Mouse (Mus musculus) MEL (cell line): ENCODE results near the gene Eid3. TPM values are rescaled to one million over a fixed set of nuclear protein-coding genes. Genes with fewer than 3 reads are reported as not detected.

Experiments
- DNase-seq: peaks from one replicate; pipeline ENCODE4 v3.0.0; 2011; ENCODE audit warnings: low read depth, low spot score
- H3K27ac ChIP-seq: 2 replicates; pipeline ENCODE4 v1.5.1; 2012; ENCODE audit warnings: low read depth, mild to moderate bottlenecking, control low read depth, low read length, moderate library complexity; ENCODE audit not compliant: control insufficient read depth
- H3K27me3 ChIP-seq, 2 experiments: fragments of 150-350 bp in 1 of 2; sonication (generic) in 1 of 2; 2 replicates each; pipeline ENCODE4 v1.6.1; 2012; ENCODE audit warnings: low read length in 2 of 2, mild to moderate bottlenecking in 2 of 2, improper control_type of control experiment in 1 of 2, moderate library complexity in 1 of 2; ENCODE audit not compliant: insufficient read depth in 2 of 2, control insufficient read depth in 1 of 2
- H3K36me3 ChIP-seq, 2 experiments: 2 replicates each; pipeline ENCODE4 v1.6.1; 2012 to 2014; ENCODE audit warnings: low read length in 2 of 2, improper control_type of control experiment in 1 of 2, inconsistent platforms in 1 of 2, mild to moderate bottlenecking in 1 of 2; ENCODE audit not compliant: insufficient read depth in 2 of 2, control insufficient read depth in 1 of 2
- H3K4me1 ChIP-seq, 2 experiments: fragments of 150-350 bp in 1 of 2; sonication (generic) in 1 of 2; 2 replicates each; pipeline ENCODE4 v1.6.1; 2012; ENCODE audit warnings: low read length in 2 of 2, improper control_type of control experiment in 1 of 2, mild to moderate bottlenecking in 1 of 2; ENCODE audit not compliant: insufficient read depth in 2 of 2, control insufficient read depth in 1 of 2
- H3K4me3 ChIP-seq, 2 experiments: fragments of 150-350 bp in 1 of 2; sonication (generic) in 1 of 2; 2 replicates each; pipeline ENCODE4 v1.5.1; 2012; ENCODE audit warnings: low read depth in 2 of 2, low read length in 2 of 2, mild to moderate bottlenecking in 2 of 2, moderate library complexity in 2 of 2, control low read depth in 1 of 2, improper control_type of control experiment in 1 of 2; ENCODE audit not compliant: control insufficient read depth in 1 of 2, insufficient read depth in 1 of 2
- H3K79me2 ChIP-seq: 2 replicates; pipeline ENCODE4 v1.6.1; 2012; ENCODE audit warnings: mild to moderate bottlenecking, low read length, moderate library complexity; ENCODE audit not compliant: control insufficient read depth, poor library complexity, insufficient read depth
- H3K9ac ChIP-seq: 2 replicates; pipeline ENCODE4 v1.6.1; 2012; ENCODE audit warnings: low read depth, mild to moderate bottlenecking, control low read depth, low read length, moderate library complexity; ENCODE audit not compliant: control insufficient read depth, poor library complexity, severe bottlenecking
- H3K9me3 ChIP-seq: fragments of 150-350 bp; sonication (generic); replicated peaks from 2 replicates; pipeline ENCODE4 v1.6.1; 2012; ENCODE audit warnings: mild to moderate bottlenecking, low read length, improper control_type of control experiment, moderate library complexity; ENCODE audit not compliant: insufficient read depth
- BHLHE40 ChIP-seq: IDR thresholded peaks from 2 replicates; pipeline ENCODE4 v1.6.1; 2012; ENCODE audit warnings: low read depth, mild to moderate bottlenecking, inconsistent platforms, low read length, improper control_type of control experiment, borderline replicate concordance
- CHD1 ChIP-seq: IDR thresholded peaks from 2 replicates; pipeline ENCODE4 v1.6.1; 2012; ENCODE audit warnings: low read depth, mild to moderate bottlenecking, inconsistent platforms, low read length, improper control_type of control experiment
- CHD2 ChIP-seq: IDR thresholded peaks from 2 replicates; pipeline ENCODE4 v1.6.1; 2011; ENCODE audit warnings: low read length, improper control_type of control experiment
- CTCF ChIP-seq, 3 experiments: IDR thresholded peaks in 2 of 3; conservative IDR thresholded peaks in 1 of 3; 2 replicates each; pipeline ENCODE4 v1.5.1; 2011 to 2012; ENCODE audit warnings: low read length in 3 of 3, low read depth in 2 of 3, mild to moderate bottlenecking in 2 of 3, improper control_type of control experiment in 1 of 3, inconsistent platforms in 1 of 3, mixed read lengths in 1 of 3, moderate library complexity in 1 of 3; ENCODE audit not compliant: control insufficient read depth in 1 of 3, insufficient read depth in 1 of 3, poor library complexity in 1 of 3, severe bottlenecking in 1 of 3
- ETS1 ChIP-seq: IDR thresholded peaks from 2 replicates; pipeline ENCODE4 v1.6.1; 2012; ENCODE audit warnings: low read depth, mild to moderate bottlenecking, inconsistent platforms, low read length, improper control_type of control experiment, moderate library complexity
- GABPA ChIP-seq: IDR thresholded peaks from 2 replicates; pipeline ENCODE4 v1.6.1; 2012; ENCODE audit warnings: low read depth, mild to moderate bottlenecking, inconsistent platforms, low read length, improper control_type of control experiment, moderate library complexity
- HCFC1 ChIP-seq: IDR thresholded peaks from 2 replicates; pipeline ENCODE4 v1.6.1; 2012; ENCODE audit warnings: low read depth, mild to moderate bottlenecking, inconsistent platforms, low read length, improper control_type of control experiment, moderate library complexity
- JUND ChIP-seq: IDR thresholded peaks from 2 replicates; pipeline ENCODE4 v1.6.1; 2011; ENCODE audit warnings: low read depth, mild to moderate bottlenecking, improper control_type of control experiment, low read length
- MAFK ChIP-seq: IDR thresholded peaks from 2 replicates; pipeline ENCODE4 v1.6.1; 2011; ENCODE audit warnings: low read depth, mild to moderate bottlenecking, low read length, improper control_type of control experiment, borderline replicate concordance
- MXI1 ChIP-seq: IDR thresholded peaks from 2 replicates; pipeline ENCODE4 v1.6.1; 2011; ENCODE audit warnings: mild to moderate bottlenecking, low read depth, low read length, improper control_type of control experiment
- NELFE ChIP-seq: IDR thresholded peaks from 2 replicates; pipeline ENCODE4 v1.6.1; 2011; ENCODE audit warnings: low read depth, low read length, improper control_type of control experiment
- NRF1 ChIP-seq: IDR thresholded peaks from 2 replicates; pipeline ENCODE4 v1.6.1; 2014; ENCODE audit warnings: low read depth, mild to moderate bottlenecking, inconsistent platforms, low read length, improper control_type of control experiment, moderate library complexity; ENCODE audit not compliant: poor library complexity, insufficient read depth, severe bottlenecking
- POLR2AphosphoS5 ChIP-seq: IDR thresholded peaks from 2 replicates; pipeline ENCODE4 v1.6.1; 2012; ENCODE audit warnings: low read depth, borderline replicate concordance, mild to moderate bottlenecking, inconsistent platforms, low read length, moderate library complexity, mixed read lengths
- RAD21 ChIP-seq: IDR thresholded peaks from 2 replicates; pipeline ENCODE4 v1.6.1; 2011; ENCODE audit warnings: mild to moderate bottlenecking, low read depth, low read length, improper control_type of control experiment
- SIN3A ChIP-seq: IDR thresholded peaks from 2 replicates; pipeline ENCODE4 v1.6.1; 2012; ENCODE audit warnings: low read length, improper control_type of control experiment, inconsistent platforms
- SMC3 ChIP-seq: IDR thresholded peaks from 2 replicates; pipeline ENCODE4 v1.6.1; 2011; ENCODE audit warnings: low read depth, low read length, improper control_type of control experiment
- TAL1 ChIP-seq: IDR thresholded peaks from 2 replicates; pipeline ENCODE4 v1.6.1; 2012; ENCODE audit warnings: mild to moderate bottlenecking, inconsistent platforms, low read length, moderate library complexity, mixed read lengths
- TCF12 ChIP-seq: IDR thresholded peaks from 2 replicates; pipeline ENCODE4 v1.6.1; 2014; ENCODE audit warnings: low read depth, mild to moderate bottlenecking, inconsistent platforms, low read length, improper control_type of control experiment, moderate library complexity
- UBTF ChIP-seq: IDR thresholded peaks from 2 replicates; pipeline ENCODE4 v1.6.1; 2012; ENCODE audit warnings: low read depth, mild to moderate bottlenecking, inconsistent platforms, low read length, improper control_type of control experiment, moderate library complexity, borderline replicate concordance; ENCODE audit not compliant: insufficient read depth
- USF1 ChIP-seq: IDR thresholded peaks from 2 replicates; pipeline ENCODE4 v1.6.1; 2014; ENCODE audit warnings: low read depth, mild to moderate bottlenecking, inconsistent platforms, low read length, improper control_type of control experiment, moderate library complexity
- ZC3H11A ChIP-seq: IDR thresholded peaks from 2 replicates; pipeline ENCODE4 v1.6.1; 2012; ENCODE audit warnings: low read depth, mild to moderate bottlenecking, inconsistent platforms, low read length, improper control_type of control experiment
- ZKSCAN1 ChIP-seq: IDR thresholded peaks from 2 replicates; pipeline ENCODE4 v1.6.1; 2012; ENCODE audit warnings: low read depth, mild to moderate bottlenecking, inconsistent platforms, low read length, improper control_type of control experiment, moderate library complexity
- polyA plus RNA-seq, 2 experiments: library from polyadenylated mRNA; stranded (reverse) in 1 of 2; unstranded in 1 of 2; fragments of >175 nt in 1 of 2; fragments of >200 nt in 1 of 2; gene quantifications; 2 replicates each; pipeline versions ENCODE4 v1.2.1 to v1.2.4; 2012; ENCODE audit warnings: low replicate concordance in 2 of 2, low read depth in 1 of 2; ENCODE audit not compliant: insufficient read length in 2 of 2, insufficient read depth in 1 of 2, missing spikeins in 1 of 2
- total RNA-seq: library from RNA; depleted of rRNA; stranded (reverse); fragments of 300-350 nt; gene quantifications from 2 replicates; pipeline ENCODE4 v1.2.3, GENCODE M21; 2012

The Eid3 gene
- total and polyA plus RNA-seq, 3 experiments, result 1.2 to 1.3 TPM; not detected in 1

DNA sequence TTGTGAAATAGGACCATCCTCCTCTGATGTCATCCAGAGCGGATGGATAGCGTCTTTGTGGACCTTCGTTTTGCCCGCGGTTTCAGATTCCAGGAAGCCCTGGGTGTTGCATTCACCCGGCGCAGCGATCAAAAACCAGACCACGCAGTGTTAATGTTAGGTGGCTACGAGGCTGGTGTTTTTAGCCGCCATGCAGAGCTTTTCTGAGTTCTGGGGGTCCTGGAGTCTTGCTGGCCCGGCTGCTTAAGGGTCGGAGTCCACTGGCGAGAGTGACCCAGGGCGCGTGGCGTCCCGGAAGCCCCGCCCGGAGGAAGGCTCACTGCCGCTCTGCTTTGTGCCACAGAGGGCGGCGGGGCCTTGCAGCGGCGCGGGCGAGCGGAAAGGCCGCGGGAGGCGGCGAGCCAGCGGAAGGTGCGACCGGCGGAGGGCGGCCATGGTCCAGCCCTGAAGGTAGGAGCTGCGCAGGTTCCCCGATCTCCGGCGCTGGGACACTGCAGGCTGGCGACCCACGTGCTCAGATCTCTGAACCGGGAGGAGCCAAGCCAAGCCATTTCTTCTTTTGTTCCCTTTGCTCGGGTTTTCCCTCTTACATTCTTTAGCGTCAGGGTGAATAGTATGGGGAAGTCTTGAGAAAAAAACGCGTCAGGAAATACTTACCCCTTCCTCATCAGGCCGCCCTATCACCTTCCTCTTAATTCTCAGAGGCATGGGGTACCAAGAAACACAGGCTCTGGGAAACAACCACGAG lies 6.1 kb upstream of the Eid3 start (continued):
- TF ChIP-seq CTCF (IDR thresholded peaks at IDR 0.05 in 2 of 3, conservative IDR thresholded peaks at IDR 0.05 in 1 of 3; ENCODE audit: control insufficient read depth in 1 of 3, insufficient read depth in 1 of 3, low read depth in 2 of 3, low read length in 3 of 3, poor library complexity in 1 of 3, severe bottlenecking in 1 of 3) (no peak), UBTF (no peak), GABPA (no peak), TCF12 (0 out of 2 replicates have a peak, but pooled peaks have one; percentile 8), ZC3H11A (no peak), NRF1 (peak; percentile 30; the same call in 1 of the 2 replicates), ZKSCAN1 (no peak), RAD21 (no peak), ETS1 (peak; percentile 21; the same call in 1 of the 2 replicates), MXI1 (peak; percentile 92), SMC3 (no peak), NELFE (peak; percentile 65), BHLHE40 (no peak), USF1 (peak; percentile 65), TAL1 (no peak), POLR2AphosphoS5 (no peak), SIN3A (peak; percentile 80; the same call in 1 of the 2 replicates), CHD1 (0 out of 2 replicates have a peak, but pooled peaks have one; percentile 64), HCFC1 (no peak; the same call in 1 of the 2 replicates), MAFK (no peak), JUND (no peak)
- TF ChIP-seq, all 39 proteins: peak for 16

DNA sequence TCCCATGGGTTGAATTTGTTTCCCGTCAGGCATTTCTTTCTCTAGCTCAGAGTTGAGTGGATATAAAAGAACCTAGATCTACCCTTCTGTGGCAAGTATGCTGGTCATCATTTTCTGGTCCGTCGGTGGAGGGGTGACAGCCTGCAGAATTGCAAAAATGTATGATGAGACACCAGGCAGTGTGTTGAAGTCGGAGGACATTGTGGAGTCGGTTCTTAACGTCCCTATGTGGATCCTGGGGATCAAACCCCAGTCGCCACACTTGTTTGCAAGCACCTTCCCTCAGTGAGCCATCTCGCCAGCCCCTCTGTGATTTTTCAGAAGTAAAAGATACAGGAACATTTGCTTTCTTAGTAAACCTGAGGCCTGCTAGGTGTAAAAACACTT lies 5.5 kb upstream of the Eid3 start:
- Histone ChIP-seq H3K79me2 (peaks cover 54% of the 10 kb centered on the region), H3K9me3 (no peaks in the 10 kb centered on the region), H3K27ac (peak overlapping the region; percentile 77), H3K27me3 (no peaks in the 10 kb centered on the region), H3K9ac (peak overlapping the region; percentile 83), H3K4me1 (peaks cover 6 to 39% of the 10 kb centered on the region in 2 experiments), H3K36me3 (peaks cover 8 to 39% of the 10 kb centered on the region in 2 experiments), H3K4me3 (peak overlapping the region; percentile 94 to 99)
- DNase-seq, result no peak
- no peak for TF ChIP-seq CHD2
